Mouse (Mus musculus) hematopoietic stem cell, adult 5-6 weeks (primary cell): ENCODE measurements at regions not wholly inside any gene's neighbourhood (a gene's known extent, or its start where the extent isn't known, plus 50 kb on each side); places are given as distances from the start of the nearest gene placed in this dataset.
A peak's percentile ranks its signal among the peaks of the same experiment; 100 is the strongest.

ENCODE experiments used
- ATAC-seq, 2 experiments: fragments of 125-278 bp in 1 of 2; replicated peaks in 1 of 2; 2 replicates each; pipeline ENCODE4 v1.8.0; 2016 to 2017; ENCODE audit warnings: inconsistent platforms in 2 of 2, mild to moderate bottlenecking in 2 of 2, moderate number of reproducible peaks in 2 of 2, low read depth in 1 of 2, moderate TSS enrichment in 1 of 2; ENCODE audit not compliant: low FRiP score in 2 of 2, poor library complexity in 2 of 2, severe bottlenecking in 2 of 2, insufficient read depth in 1 of 2, low TSS enrichment in 1 of 2

- ATAC-seq: peak; percentile 88 to 92
Observed at GRCm38 (mm10) chr14:76664586-76665508, 108.2 kb upstream of the Serp2 start.

- no peak for ATAC-seq
Observed at GRCm38 (mm10) chr14:76663816-76664215, 107.1 kb upstream of the Serp2 start.

GRCm38 (mm10) chr14:76662871-76663270 is 106.2 kb upstream of the Serp2 start:
- no peak for ATAC-seq

GRCm38 (mm10) chr14:76660906-76661305 is 104.2 kb upstream of the Serp2 start:
- ATAC-seq: no peak

- ATAC-seq: no peak
Observed at GRCm38 (mm10) chr14:76658952-76659502, 102.3 kb upstream of the Serp2 start.

GRCm38 (mm10) chr14:76657784-76658610 is 101.3 kb upstream of the Serp2 start:
- ATAC-seq: peak; percentile 44 to 52

- no peak for ATAC-seq
Observed at GRCm38 (mm10) chr14:76657375-76657774, 100.7 kb upstream of the Serp2 start.

- ATAC-seq: no peak
Observed at GRCm38 (mm10) chr14:76652356-76653126, 95.9 kb upstream of the Serp2 start.

GRCm38 (mm10) chr14:76651096-76651495 is 94.4 kb upstream of the Serp2 start:
- ATAC-seq: no peak

- no peak for ATAC-seq
Observed at GRCm38 (mm10) chr14:76649927-76650326, 93.2 kb upstream of the Serp2 start.

- ATAC-seq: no peak
Observed at GRCm38 (mm10) chr14:76644716-76645115, 88.0 kb upstream of the Serp2 start.

GRCm38 (mm10) chr14:76641752-76642529 is 85.3 kb upstream of the Serp2 start:
- ATAC-seq: no peak

GRCm38 (mm10) chr14:76633170-76633569 is 76.5 kb upstream of the Serp2 start:
- no peak for ATAC-seq

- ATAC-seq: no peak
Observed at GRCm38 (mm10) chr14:76632763-76633162, 76.1 kb upstream of the Serp2 start.

GRCm38 (mm10) chr14:76631740-76632139 is 75.1 kb upstream of the Serp2 start:
- no peak for ATAC-seq

GRCm38 (mm10) chr14:76631181-76631580 is 74.5 kb upstream of the Serp2 start:
- ATAC-seq: no peak
